Mouse (Mus musculus) heart, adult 2 months (tissue): ENCODE results near the gene Gk5.

ENCODE experiments used
- CTCF ChIP-seq: fragments of 200-600 bp; IDR thresholded peaks from 2 replicates; pipeline ENCODE4 v1.8.1; 2022; ENCODE audit warnings: antibody characterized with exemption, mild to moderate bottlenecking, moderate library complexity
- EP300 ChIP-seq: fragments of 200-500 bp; IDR thresholded peaks from 2 replicates; pipeline ENCODE4 v1.6.1; 2011; ENCODE audit warnings: low read depth, low read length, control low read depth; ENCODE audit not compliant: insufficient read depth
- POLR2A ChIP-seq: fragments of 200-500 bp; IDR thresholded peaks from 2 replicates; pipeline ENCODE4 v1.6.1; 2011; ENCODE audit warnings: mild to moderate bottlenecking, low read depth, low read length, control low read depth; ENCODE audit not compliant: insufficient read depth

- no peak for TF ChIP-seq CTCF
- TF ChIP-seq POLR2A, result no peak
- no peak for TF ChIP-seq EP300
Observed at GRCm38 (mm10) chr9:96219114-96219669, 100.0 kb downstream of the Gk5 start.
